Mouse (Mus musculus) midbrain, embryonic 11.5 days (tissue): ENCODE data around the gene Qprt. TPM values are rescaled to one million over a fixed set of nuclear protein-coding genes. Genes with fewer than 3 reads are reported as not detected.

Experiments used
- ATAC-seq: fragments of 200-750 bp; cut with Nextera tagmentation; 2 replicates; pipeline ENCODE4 v1.8.0; 2017; ENCODE audit warnings: moderate TSS enrichment, moderate library complexity; ENCODE audit not compliant: low FRiP score
- DNase-seq: peaks from one replicate; pipeline ENCODE4 v3.0.0; 2015; ENCODE audit warnings: low spot score; ENCODE audit errors: missing footprints
- H3K27ac ChIP-seq: fragments of 300-500 bp; sonication (generic); 2 replicates; pipeline ENCODE4 v1.5.1; 2014; ENCODE audit warnings: low read depth, low read length
- H3K27me3 ChIP-seq: fragments of 300-500 bp; sonication (generic); 2 replicates; pipeline ENCODE4 v1.6.1; 2014; ENCODE audit warnings: mild to moderate bottlenecking, low read length, moderate library complexity, mixed read lengths; ENCODE audit not compliant: control insufficient read depth, insufficient read depth
- H3K36me3 ChIP-seq: fragments of 300-500 bp; sonication (generic); 2 replicates; pipeline ENCODE4 v1.6.1; 2014; ENCODE audit warnings: mild to moderate bottlenecking, low read length, moderate library complexity, mixed read lengths; ENCODE audit not compliant: control insufficient read depth, insufficient read depth
- H3K4me1 ChIP-seq: fragments of 300-500 bp; sonication (generic); 2 replicates; pipeline ENCODE4 v1.6.1; 2014; ENCODE audit warnings: low read length; ENCODE audit not compliant: control insufficient read depth, insufficient read depth
- H3K4me2 ChIP-seq: fragments of 300-500 bp; sonication (generic); 2 replicates; pipeline ENCODE4 v1.6.1; 2014; ENCODE audit warnings: mild to moderate bottlenecking, moderate library complexity
- H3K4me3 ChIP-seq: fragments of 300-500 bp; sonication (generic); 2 replicates; pipeline ENCODE4 v1.5.1; 2014; ENCODE audit warnings: low read depth, low read length
- H3K9ac ChIP-seq: fragments of 300-500 bp; sonication (generic); 2 replicates; pipeline ENCODE4 v1.6.1; 2014; ENCODE audit warnings: low read length
- H3K9me3 ChIP-seq: fragments of 300-500 bp; sonication (generic); 2 replicates; pipeline ENCODE4 v1.6.1; 2016; ENCODE audit warnings: low read length; ENCODE audit not compliant: control insufficient read depth
- WGBS: fragments of 180-500 bp; shearing (Covaris S2); extraction: QIAGEN DNeasy Blood & Tissue Kit; methylation state at CpG from one replicate; pipeline ENCODE4 v1.1.7; 2014; 5-methylcytosine and 5-hydroxymethylcytosine counted together
- polyA plus RNA-seq: library from polyadenylated mRNA; unstranded; fragments of >200 nt; fragmentation: Nextera tagmentation; extraction: Ambion mirVana; gene quantifications from 2 replicates; pipeline ENCODE4 v1.2.1, GENCODE M21; 2014

Qprt gene
- polyA plus RNA-seq, 1 experiment from 2014 or later, result 5.7 TPM

DNA sequence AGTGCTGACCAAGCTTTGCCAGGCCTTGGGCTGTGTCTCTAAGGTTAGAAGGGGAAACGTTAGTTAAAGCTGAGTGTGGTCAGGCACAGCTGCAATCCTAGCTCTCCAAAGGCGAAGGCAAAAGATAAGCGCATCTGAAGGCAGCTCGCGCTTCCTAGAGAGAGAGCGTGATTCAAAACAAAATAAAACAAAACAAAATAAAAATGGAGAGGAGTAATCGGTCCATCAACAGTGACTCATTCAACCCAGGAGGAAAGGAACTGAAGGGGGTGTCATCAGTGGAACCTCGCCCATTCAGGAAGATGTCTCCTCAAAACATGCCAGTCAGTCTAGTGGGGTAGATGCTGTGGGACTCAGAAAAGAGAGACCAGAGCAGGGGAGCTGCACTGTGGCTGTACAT, 39.8 kb downstream of the Qprt start:
- no peak for ATAC-seq
- Histone ChIP-seq H3K9me3 (no peaks in the 10 kb centered on the region), H3K27me3 (no peaks in the 10 kb centered on the region), H3K27ac (no peak overlapping the region), H3K9ac (no peak overlapping the region), H3K4me3 (no peak overlapping the region), H3K4me2 (no peak overlapping the region), H3K36me3 (no peaks in the 10 kb centered on the region), H3K4me1 (no peaks in the 10 kb centered on the region)
- WGBS, result 84% methylated on average over 8 of the region's 8 CpGs
- DNase-seq, result no peak

- H3K36me3 ChIP-seq, result no peaks in the 10 kb centered on the region
- ATAC-seq, result no peak
- no peaks in the 10 kb centered on the region for H3K9me3 ChIP-seq
- H3K27me3 ChIP-seq, result no peaks in the 10 kb centered on the region
- H3K4me2 ChIP-seq, result no peak overlapping the region
- no peak overlapping the region for H3K27ac ChIP-seq
- 75% methylated on average over 3 of the region's 3 CpGs for WGBS
- H3K4me1 ChIP-seq, result no peaks in the 10 kb centered on the region
- no peak overlapping the region for H3K9ac ChIP-seq
- no peak for DNase-seq
- H3K4me3 ChIP-seq, result no peak overlapping the region
These were observed 42.0 kb downstream of the Qprt start for GRCm38 (mm10) chr7:127080045-127080444.

GRCm38 (mm10) chr7:127077692-127078091, 44.3 kb downstream of the Qprt start:
- DNase-seq (no peak), ATAC-seq (no peak)
- 84% methylated on average over 3 of the region's 3 CpGs for WGBS
- Histone ChIP-seq H3K27me3 (no peaks in the 10 kb centered on the region), H3K4me1 (no peaks in the 10 kb centered on the region), H3K9ac (no peak overlapping the region), H3K9me3 (no peaks in the 10 kb centered on the region), H3K36me3 (no peaks in the 10 kb centered on the region), H3K27ac (no peak overlapping the region), H3K4me3 (no peak overlapping the region), H3K4me2 (no peak overlapping the region)

- no peaks in the 10 kb centered on the region for H3K27me3 ChIP-seq
- no peak overlapping the region for H3K27ac ChIP-seq
- ATAC-seq (no peak), DNase-seq (no peak)
- no peak overlapping the region for H3K9ac ChIP-seq
- H3K36me3 ChIP-seq, result no peaks in the 10 kb centered on the region
- no peak overlapping the region for H3K4me2 ChIP-seq
- no peaks in the 10 kb centered on the region for H3K9me3 ChIP-seq
- WGBS, result 92% methylated on average over 5 of the region's 5 CpGs
- H3K4me3 ChIP-seq, result no peak overlapping the region
- H3K4me1 ChIP-seq, result no peaks in the 10 kb centered on the region
These were observed 45.8 kb downstream of the Qprt start for GRCm38 (mm10) chr7:127076188-127076587.

DNA sequence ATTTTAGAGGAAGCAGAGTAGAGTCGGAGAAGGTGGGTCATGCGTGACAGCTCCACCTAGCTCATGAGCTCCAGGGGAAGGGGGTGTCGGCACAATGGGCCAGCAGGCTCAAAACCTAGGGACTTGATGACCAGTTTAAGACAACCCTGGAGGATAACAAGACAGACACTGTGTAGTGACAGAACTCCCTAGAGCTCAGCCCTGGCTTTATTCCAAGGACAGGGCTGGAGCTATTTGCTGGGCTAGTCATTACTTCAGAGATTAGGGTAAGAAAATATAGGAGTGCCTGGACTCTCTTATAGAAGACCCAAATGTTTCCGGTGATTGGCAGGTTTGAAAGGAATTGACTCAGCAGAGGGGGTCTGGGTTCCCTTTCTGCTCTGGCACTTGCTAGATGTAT, 48.8 kb downstream of the Qprt start:
- no peaks in the 10 kb centered on the region for H3K36me3 ChIP-seq
- H3K4me3 ChIP-seq, result no peak overlapping the region
- H3K9ac ChIP-seq, result no peak overlapping the region
- no peaks in the 10 kb centered on the region for H3K27me3 ChIP-seq
- no peak overlapping the region for H3K27ac ChIP-seq
- H3K9me3 ChIP-seq, result no peaks in the 10 kb centered on the region
- DNase-seq (no peak), ATAC-seq (no peak)
- 85% methylated on average over 4 of the region's 4 CpGs for WGBS
- no peak overlapping the region for H3K4me2 ChIP-seq
- H3K4me1 ChIP-seq, result no peaks in the 10 kb centered on the region

DNA sequence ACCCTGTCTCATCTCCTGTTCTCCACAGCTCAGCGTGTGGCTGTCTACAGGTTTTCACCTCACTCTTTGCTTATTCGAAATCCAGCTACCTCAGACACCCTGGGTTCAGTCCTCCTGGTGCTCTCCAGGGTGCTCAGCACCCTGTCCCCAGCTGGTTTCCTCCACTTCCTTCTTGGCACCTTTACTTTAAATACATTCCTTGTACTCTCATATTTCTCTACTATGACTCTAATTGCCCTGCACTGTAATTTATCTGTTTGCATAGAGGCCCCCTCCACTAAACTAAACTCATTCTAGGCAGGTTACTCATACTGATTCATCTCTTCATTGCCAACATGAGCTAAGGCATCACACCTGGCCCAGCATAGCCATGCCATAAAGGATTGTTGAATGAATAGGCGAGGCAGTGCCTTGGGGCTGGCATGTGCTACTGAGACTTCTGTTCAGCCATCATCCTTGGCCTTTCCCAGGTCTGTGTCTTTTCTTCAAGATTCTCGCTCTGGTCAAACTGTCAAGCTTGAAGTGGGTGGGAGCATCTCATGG, 51.1 kb downstream of the Qprt start:
- Histone ChIP-seq H3K27me3 (no peaks in the 10 kb centered on the region), H3K36me3 (no peaks in the 10 kb centered on the region), H3K9me3 (no peaks in the 10 kb centered on the region), H3K4me2 (no peak overlapping the region), H3K9ac (no peak overlapping the region), H3K27ac (no peak overlapping the region), H3K4me1 (no peaks in the 10 kb centered on the region), H3K4me3 (no peak overlapping the region)
- DNase-seq (no peak), ATAC-seq (no peak)
- 79% methylated on average over 4 of the region's 4 CpGs for WGBS

DNA sequence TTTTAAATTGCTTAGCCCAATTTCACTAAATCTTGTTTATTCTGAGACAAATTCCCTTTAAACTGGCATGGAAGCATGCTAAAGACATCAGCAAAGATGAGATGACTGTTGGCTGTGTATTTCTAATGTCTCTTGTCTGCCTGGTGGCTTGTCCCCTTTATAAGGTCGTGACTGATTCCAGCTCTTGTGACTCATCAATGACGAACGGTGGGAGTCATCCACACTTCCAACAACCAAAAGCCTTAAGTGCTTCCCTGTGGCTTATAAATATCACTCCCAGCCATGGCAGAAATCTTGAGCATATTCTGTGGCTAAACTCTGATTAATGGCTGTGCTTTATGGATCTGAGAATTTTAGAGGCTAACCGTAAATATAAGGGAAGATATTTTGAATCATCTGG, 55.7 kb downstream of the Qprt start:
- H3K4me1 ChIP-seq, result no peaks in the 10 kb centered on the region
- H3K9me3 ChIP-seq, result no peaks in the 10 kb centered on the region
- 88% methylated on average over 4 of the region's 4 CpGs for WGBS
- no peaks in the 10 kb centered on the region for H3K27me3 ChIP-seq
- H3K36me3 ChIP-seq, result no peaks in the 10 kb centered on the region
- no peak for DNase-seq
- H3K4me2 ChIP-seq, result no peak overlapping the region
- H3K9ac ChIP-seq, result no peak overlapping the region
- no peak overlapping the region for H3K27ac ChIP-seq
- no peak overlapping the region for H3K4me3 ChIP-seq
- ATAC-seq, result no peak

- no peak overlapping the region for H3K9ac ChIP-seq
- H3K27ac ChIP-seq, result no peak overlapping the region
- no peak overlapping the region for H3K4me3 ChIP-seq
- no peaks in the 10 kb centered on the region for H3K4me1 ChIP-seq
- ATAC-seq (no peak), DNase-seq (no peak)
- no peaks in the 10 kb centered on the region for H3K27me3 ChIP-seq
- no peak overlapping the region for H3K4me2 ChIP-seq
- WGBS, result 90% methylated on average over 6 of the region's 6 CpGs
- H3K9me3 ChIP-seq, result no peaks in the 10 kb centered on the region
- H3K36me3 ChIP-seq, result no peaks in the 10 kb centered on the region
These were observed 56.5 kb downstream of the Qprt start for GRCm38 (mm10) chr7:127065538-127065937.
